Mouse (Mus musculus) embryonic fibroblast, embryonic 13.5 days (primary cell): Measurements from ENCODE around the gene Ryr2. TPM values are rescaled to one million over a fixed set of nuclear protein-coding genes. Genes with fewer than 3 reads are reported as not detected.

Source experiments
- H3K27ac ChIP-seq: 2 replicates; pipeline ENCODE4 v1.5.1; 2012; ENCODE audit warnings: low read length, control low read depth, inconsistent platforms; ENCODE audit not compliant: insufficient read depth
- H3K4me1 ChIP-seq: 2 replicates; pipeline ENCODE4 v1.6.1; 2011; ENCODE audit warnings: low read length; ENCODE audit not compliant: control insufficient read depth, insufficient read depth
- H3K4me3 ChIP-seq: 2 replicates; pipeline ENCODE4 v1.5.1; 2011; ENCODE audit warnings: mild to moderate bottlenecking, control low read depth, low read length; ENCODE audit not compliant: insufficient read depth
- CTCF ChIP-seq: IDR thresholded peaks from 2 replicates; pipeline ENCODE4 v1.5.1; 2011; ENCODE audit warnings: mild to moderate bottlenecking, control low read depth, low read length, moderate library complexity, borderline replicate concordance; ENCODE audit not compliant: insufficient read depth
- POLR2A ChIP-seq: IDR thresholded peaks from 2 replicates; pipeline ENCODE4 v1.6.1; 2011; ENCODE audit warnings: low read depth, mild to moderate bottlenecking, control low read depth, low read length, moderate library complexity
- polyA plus RNA-seq: library from polyadenylated mRNA; stranded (reverse); fragments of >200 nt; gene quantifications from 2 replicates; pipeline ENCODE4 v1.2.4, GENCODE M21; 2011; ENCODE audit warnings: low read depth; ENCODE audit not compliant: missing spikeins, insufficient read length

Ryr2 gene
- polyA plus RNA-seq, 1 experiment, result 0.14 TPM

- TF ChIP-seq CTCF (no peak), POLR2A (no peak)
- H3K4me1 ChIP-seq, result no peaks in the 10 kb centered on the region
- H3K4me3 ChIP-seq, result no peak overlapping the region
- H3K27ac ChIP-seq, result no peak overlapping the region
Observed at GRCm38 (mm10) chr13:11545841-11546240, 560.9 kb downstream of the Ryr2 start.

- Histone ChIP-seq H3K27ac (no peak overlapping the region), H3K4me1 (no peaks in the 10 kb centered on the region), H3K4me3 (no peak overlapping the region)
- TF ChIP-seq CTCF, result no peak
- TF ChIP-seq POLR2A, result no peak
Observed at GRCm38 (mm10) chr13:11542546-11542945, 564.2 kb downstream of the Ryr2 start.

DNA sequence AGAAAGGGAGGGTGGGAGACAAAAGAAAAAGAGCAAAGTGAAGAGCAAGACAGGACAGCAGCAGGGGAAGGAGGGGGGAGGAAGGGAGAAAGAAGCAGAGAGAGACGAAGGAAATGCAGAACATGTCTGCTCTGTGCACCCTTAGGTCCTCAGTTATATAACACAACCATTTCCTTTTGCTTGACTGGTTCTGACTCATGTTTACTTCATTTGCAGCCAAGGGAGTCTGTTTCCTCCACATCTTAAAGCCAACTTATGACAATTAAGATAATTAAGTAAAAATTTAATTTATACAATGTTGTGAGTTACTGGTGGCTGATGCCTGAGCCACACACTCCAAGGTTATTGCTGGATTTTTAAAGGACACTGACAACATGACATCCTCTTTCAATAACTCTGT, 569.9 kb downstream of the Ryr2 start:
- TF ChIP-seq POLR2A (no peak), CTCF (no peak)
- H3K4me3 ChIP-seq, result no peak overlapping the region

GRCm38 (mm10) chr13:11535874-11536273, 570.9 kb downstream of the Ryr2 start:
- no peak for TF ChIP-seq CTCF
- no peak for TF ChIP-seq POLR2A
- H3K4me1 ChIP-seq, result no peaks in the 10 kb centered on the region
- H3K27ac ChIP-seq, result no peak overlapping the region
- H3K4me3 ChIP-seq, result no peak overlapping the region

More for the DNA sequence above, 569.9 kb downstream of the Ryr2 start:
- Histone ChIP-seq H3K4me1 (no peaks in the 10 kb centered on the region), H3K27ac (no peak overlapping the region)

DNA sequence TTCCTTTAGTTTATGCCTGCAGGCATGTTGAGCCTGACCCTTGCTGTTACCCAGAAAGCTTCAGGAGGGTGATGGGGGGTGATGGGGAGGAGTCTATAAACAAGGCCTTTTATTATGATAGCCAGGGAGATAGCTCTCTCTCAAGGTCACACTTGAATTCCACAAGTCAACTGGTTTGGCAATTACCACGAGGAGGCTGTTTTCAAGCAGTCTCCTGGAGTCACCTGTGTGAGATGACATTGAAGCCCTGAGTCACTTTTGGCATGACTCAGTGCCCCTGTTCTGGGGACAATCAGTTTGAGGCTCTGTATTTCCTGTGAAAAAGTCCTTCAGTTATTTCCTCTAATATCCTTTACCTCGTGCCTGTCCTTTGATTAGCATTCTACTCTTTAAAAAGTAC, 573.5 kb downstream of the Ryr2 start:
- TF ChIP-seq POLR2A, result no peak
- no peak for TF ChIP-seq CTCF
- Histone ChIP-seq H3K4me1 (no peaks in the 10 kb centered on the region), H3K27ac (no peak overlapping the region), H3K4me3 (no peak overlapping the region)

- Histone ChIP-seq H3K4me3 (no peak overlapping the region), H3K27ac (no peak overlapping the region), H3K4me1 (no peaks in the 10 kb centered on the region)
- no peak for TF ChIP-seq CTCF
Observed at GRCm38 (mm10) chr13:11532014-11532890, 574.5 kb downstream of the Ryr2 start.

DNA sequence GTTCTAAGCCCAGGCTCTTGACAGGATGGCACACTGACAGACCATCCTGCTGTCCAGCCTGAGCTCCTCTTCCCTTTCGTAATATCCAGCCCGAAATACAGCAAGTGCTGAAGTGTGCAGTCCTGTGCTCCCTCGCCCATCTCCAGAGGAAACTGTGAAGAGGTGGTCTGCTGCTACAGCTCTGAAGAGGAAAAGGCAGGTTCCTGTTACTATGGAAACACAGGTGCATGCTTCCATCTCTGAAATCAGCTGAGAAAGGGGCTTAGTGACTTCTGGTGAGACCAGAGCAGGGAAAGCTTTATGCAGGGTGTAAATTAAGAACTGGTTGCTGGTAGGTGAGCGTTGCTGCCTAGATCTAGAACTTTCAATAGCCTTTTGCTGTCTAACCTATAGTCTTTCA, 583.1 kb downstream of the Ryr2 start:
- no peak for TF ChIP-seq CTCF
- TF ChIP-seq POLR2A, result no peak
- no peaks in the 10 kb centered on the region for H3K4me1 ChIP-seq
- H3K4me3 ChIP-seq, result no peak overlapping the region
- no peak overlapping the region for H3K27ac ChIP-seq

- no peaks in the 10 kb centered on the region for H3K4me1 ChIP-seq
- no peak overlapping the region for H3K4me3 ChIP-seq
- H3K27ac ChIP-seq, result no peak overlapping the region
- no peak for TF ChIP-seq CTCF
- TF ChIP-seq POLR2A, result no peak
Observed at GRCm38 (mm10) chr13:11520765-11521164, 586.0 kb downstream of the Ryr2 start.

- TF ChIP-seq CTCF (no peak), POLR2A (no peak)
- no peaks in the 10 kb centered on the region for H3K4me1 ChIP-seq
- no peak overlapping the region for H3K4me3 ChIP-seq
- H3K27ac ChIP-seq, result no peak overlapping the region
Observed at GRCm38 (mm10) chr13:11511540-11512177, 595.1 kb downstream of the Ryr2 start.

Other genes with a start within 250 kb of the Ryr2 start
- gene Mtr, start 151.2 kb upstream of the Ryr2 start, polyA plus RNA-seq, result 25.7 and 26.5 TPM in 2 replicates
- not detected in 2 replicates for gene Actn2, start 233.8 kb upstream of the Ryr2 start, polyA plus RNA-seq